Mouse (Mus musculus): Measurements from ENCODE around the gene Map3k10.

GRCm38 (mm10) chr7:27610871-27611270 is 63.5 kb downstream of the Map3k10 start:
- TF ChIP-seq CTCF (conservative IDR thresholded peaks at IDR 0.05; ENCODE audit: low read length) (no peak), NANOG (IDR thresholded peaks at IDR 0.05; ENCODE audit: borderline replicate concordance, low read length) (no peak), POU5F1 (IDR thresholded peaks at IDR 0.05; ENCODE audit: borderline replicate concordance, low read length) (no peak)

Measured in E14TG2a.4 (cell line).